Mouse (Mus musculus): Measurements from ENCODE around the gene Abcc12. TPM values are rescaled to one million over a fixed set of nuclear protein-coding genes. Genes with fewer than 3 reads are reported as not detected.

Abcc12 gene
- polyA plus RNA-seq, 1 experiment, result 0.02 TPM

DNA sequence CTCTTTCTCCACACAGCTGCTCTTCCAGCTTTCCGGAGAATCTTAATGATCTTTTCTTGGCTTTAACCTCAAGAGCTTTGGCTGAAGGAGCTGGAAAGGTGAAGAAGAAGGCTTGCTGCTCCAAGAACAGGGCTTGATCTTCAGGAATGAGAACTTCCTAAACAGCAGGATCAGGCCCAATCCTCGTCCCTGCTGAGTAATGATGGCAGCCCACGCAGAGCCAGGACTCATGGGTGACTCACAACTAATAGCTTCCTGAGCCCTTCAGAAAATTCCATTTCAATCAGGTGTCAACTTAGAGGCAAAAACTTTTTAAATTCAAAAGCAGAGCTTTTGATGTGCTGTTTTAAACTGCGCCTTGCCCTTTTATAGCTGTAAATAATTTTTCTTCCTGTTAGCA lies 135.0 kb downstream of the Abcc12 start:
- WGBS, result 70% methylated on average over 4 of the region's 4 CpGs
- no peak for DNase-seq (ENCODE audit: low read depth, low spot score)

DNA sequence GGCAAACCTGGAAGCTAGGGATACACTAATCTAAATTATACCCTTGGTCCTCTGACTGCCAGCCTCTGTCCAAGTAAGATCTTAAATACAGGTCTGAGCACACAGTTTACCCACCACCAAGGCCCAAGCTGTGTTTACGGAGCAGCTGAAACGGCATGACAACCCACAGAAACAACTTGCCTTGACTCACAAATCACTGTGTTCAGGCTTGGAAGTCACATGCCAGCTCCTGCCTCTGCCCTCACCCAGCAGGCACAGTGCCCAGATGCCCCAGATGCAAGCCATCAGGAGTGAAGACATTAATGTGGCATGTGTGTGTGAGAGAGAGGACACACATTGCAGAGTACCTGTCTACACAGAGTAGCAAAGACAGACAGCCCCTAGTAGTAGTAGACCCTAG lies 136.7 kb downstream of the Abcc12 start:
- no peak for DNase-seq (ENCODE audit: low read depth, low spot score)
- WGBS, result 67% methylated on average over 2 of the region's 2 CpGs

DNA sequence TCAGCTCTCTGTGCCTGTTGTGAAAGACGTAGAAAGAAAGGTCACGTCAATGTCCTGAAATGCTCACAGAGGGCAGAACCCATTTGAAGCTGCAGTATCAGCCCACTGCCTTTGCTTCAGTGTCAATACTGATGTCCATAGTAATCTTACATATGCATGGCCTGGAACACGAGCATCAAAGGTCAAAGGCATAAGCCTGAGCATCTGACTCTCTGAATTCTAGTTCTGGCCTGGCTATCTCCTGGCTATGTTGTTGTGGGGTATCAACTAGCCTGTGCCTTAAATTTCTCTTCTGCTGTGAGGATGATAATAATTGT lies 141.5 kb downstream of the Abcc12 start:
- WGBS, result 86% methylated on average over 3 of the region's 3 CpGs

DNA sequence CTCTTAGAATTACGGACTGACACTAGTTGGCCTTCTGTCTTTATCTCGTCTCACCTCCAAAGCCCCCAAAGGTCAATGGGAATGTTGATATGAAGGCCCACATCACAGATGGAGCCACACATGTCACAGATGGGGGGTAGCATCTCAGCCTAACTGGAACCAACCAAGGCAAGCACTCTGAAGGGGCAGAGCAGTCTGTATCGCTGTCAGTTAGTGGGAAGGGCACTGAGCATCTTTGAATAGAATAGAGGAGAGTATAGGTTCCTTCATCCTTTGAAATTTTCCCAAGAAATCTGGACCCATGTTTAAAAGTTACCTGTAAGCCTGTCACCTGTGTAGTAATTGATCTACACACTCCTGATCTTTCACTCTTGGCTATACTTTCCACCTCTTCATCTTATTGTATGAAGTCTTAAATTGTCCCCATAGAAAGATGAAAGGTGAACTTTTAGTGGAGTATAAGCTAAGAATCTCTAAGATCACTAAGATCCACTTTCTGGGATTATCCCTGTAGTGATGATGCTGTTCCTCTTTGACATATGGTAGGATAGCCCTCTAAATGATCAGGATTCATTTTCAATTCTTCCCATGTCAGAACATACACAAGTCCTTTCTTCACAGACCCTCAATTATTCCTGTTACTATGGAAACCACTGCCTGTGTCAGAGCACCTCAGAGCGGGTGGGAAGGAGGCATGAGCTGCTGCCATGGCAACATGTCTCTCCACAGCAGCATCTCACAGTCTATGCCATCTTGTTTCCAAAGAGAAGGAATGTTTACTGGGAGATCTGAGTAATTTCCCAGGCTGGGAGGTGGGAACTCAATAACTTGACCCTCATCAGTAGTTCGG lies 142.1 kb downstream of the Abcc12 start:
- DNase-seq (ENCODE audit: low read depth, low spot score), result no peak
- 79% methylated on average over 5 of the region's 5 CpGs for WGBS

More for the DNA sequence above, 141.5 kb downstream of the Abcc12 start:
- DNase-seq (ENCODE audit: low read depth, low spot score), result no peak

DNA sequence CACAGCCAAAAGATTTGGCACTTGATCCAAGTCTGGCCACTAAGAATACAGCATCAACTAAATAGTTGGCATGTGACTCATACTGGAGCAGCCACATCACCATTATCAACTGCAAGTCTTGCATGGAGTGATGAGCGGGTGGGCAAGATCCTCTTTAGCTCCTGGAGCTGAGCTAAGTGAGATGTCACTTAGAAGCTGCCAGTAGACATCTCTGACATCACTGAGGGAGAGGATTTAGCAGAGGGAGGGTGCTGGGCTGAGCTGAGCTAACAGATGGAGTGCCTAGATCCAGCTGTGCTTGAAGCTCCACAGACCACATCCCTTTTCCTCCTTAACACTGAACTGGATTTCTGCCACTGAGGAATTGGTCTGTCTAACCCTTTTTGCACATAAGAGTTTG lies 143.1 kb downstream of the Abcc12 start:
- no peak for DNase-seq (ENCODE audit: low read depth, low spot score)
- 72% methylated on average over 1 of the region's 1 CpGs for WGBS

Other genes starting within 250 kb of the Abcc12 start
- gene Lonp2, start 43.4 kb upstream of the Abcc12 start, polyA plus RNA-seq (2012; rRNA removed), result 32.7 and 60.0 TPM in 2 replicates
- gene Gm10638, start 165.0 kb upstream of the Abcc12 start, polyA plus RNA-seq (2012; rRNA removed), result 1.1 and 1.8 TPM in 2 replicates
- 14.5 and 18.2 TPM in 2 replicates for gene Siah1a, start 165.2 kb upstream of the Abcc12 start, polyA plus RNA-seq (2012; rRNA removed)